Mouse (Mus musculus): ENCODE measurements around the gene Ccdc150. TPM values are rescaled to one million over a fixed set of nuclear protein-coding genes. Genes with fewer than 3 reads are reported as not detected.

Gene Ccdc150
- polyA plus RNA-seq (2012; rRNA removed), result 0.10 and 0.15 TPM in 2 replicates

- peak; percentile 97 to 99 for DNase-seq (ENCODE audit: extremely low spot score in 1 of 2, low spot score in 1 of 2)
Measured at GRCm38 (mm10) chr1:54250158-54250866, at the start of gene Ccdc150. Gene Ccdc150, plus strand, starts transcription at chr1:54250683.

DNA sequence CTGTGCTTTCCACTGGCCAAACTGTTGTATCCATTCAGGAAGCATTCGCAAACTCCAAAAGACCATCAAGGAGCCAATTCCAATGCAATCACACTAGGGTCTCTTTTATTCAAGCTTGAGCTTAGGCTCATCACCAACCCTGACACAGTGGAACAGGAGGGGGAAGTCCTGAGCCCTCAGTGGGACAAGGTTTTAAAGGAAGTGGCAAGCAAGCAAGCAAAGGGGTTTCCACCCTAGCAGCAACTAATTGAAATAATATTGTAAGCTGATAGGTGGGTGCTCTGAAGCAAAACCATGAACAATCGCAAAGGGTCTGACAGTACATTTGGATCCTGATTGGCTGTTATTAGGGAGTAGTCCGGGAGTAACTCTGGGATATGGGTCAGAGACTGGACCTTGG lies 30.2 kb upstream of the Ccdc150 start:
- DNase-seq (ENCODE audit: extremely low spot score in 1 of 2, low spot score in 1 of 2), result no peak

DNA sequence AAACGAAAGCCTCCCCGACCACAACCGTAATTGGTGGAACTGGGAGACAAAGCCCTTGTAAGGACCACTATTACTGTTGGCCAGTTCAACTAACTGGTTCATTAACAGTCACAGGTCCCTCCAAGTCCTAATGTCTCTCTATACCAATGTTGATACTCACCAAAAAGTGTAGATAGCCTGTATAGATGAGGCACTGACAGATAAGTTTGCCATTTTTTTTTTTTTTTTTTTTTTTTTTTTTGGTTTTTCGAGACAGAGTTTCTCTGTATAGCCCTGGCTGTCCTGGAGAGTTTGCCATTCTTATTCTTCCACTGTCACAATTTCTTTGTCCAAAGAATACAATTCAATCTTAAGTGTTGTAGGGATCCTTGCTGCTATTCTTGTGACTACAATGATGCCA lies 7.8 kb upstream of the Ccdc150 start:
- DNase-seq (ENCODE audit: extremely low spot score in 1 of 2, low spot score in 1 of 2), result no peak

DNA sequence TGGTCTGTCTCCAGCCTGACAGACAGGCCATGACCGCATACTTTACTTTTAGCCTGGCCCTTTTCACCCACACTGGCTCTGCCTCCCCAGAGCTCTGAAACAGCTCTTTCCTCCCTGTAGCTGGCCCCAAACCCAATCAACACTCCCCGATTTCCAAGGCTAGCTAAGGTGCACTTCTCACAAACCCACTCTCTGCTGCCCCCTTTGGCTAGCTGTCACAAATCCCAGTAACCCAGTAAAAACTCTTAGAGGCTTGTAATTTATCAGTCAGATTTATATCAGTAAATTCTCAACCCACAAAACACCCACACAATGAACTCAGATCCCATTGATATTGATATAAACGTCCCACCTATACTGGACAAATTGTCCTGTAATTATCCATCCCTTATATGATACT lies 25.1 kb downstream of the Ccdc150 start:
- DNase-seq (ENCODE audit: extremely low spot score in 1 of 2, low spot score in 1 of 2), result no peak

GRCm38 (mm10) chr1:54279628-54280027 lies 29.1 kb downstream of the Ccdc150 start:
- DNase-seq (ENCODE audit: extremely low spot score in 1 of 2, low spot score in 1 of 2), result no peak

GRCm38 (mm10) chr1:54280651-54281050 lies 30.2 kb downstream of the Ccdc150 start:
- DNase-seq (ENCODE audit: extremely low spot score in 1 of 2, low spot score in 1 of 2), result no peak

DNA sequence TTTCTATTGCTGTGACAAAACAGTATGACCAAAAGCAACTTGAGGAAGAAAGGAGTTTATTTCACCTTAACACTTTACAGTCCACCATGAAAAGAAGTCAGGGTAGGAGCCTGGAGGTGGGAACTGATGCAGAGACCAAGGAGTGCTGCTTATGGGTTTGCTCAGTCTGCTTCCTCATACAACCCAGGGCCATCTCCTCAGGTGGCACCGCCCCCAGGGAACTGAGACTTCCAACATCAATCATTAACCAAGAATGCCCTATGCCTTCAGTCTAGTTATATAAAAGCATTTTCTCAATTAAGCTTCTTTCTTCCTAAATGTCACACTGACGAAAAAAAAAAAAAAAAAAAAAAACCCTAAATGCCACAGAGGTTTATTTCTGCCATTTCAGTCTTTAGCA lies 55.9 kb downstream of the Ccdc150 start:
- DNase-seq (ENCODE audit: extremely low spot score in 1 of 2, low spot score in 1 of 2), result no peak

GRCm38 (mm10) chr1:54326647-54327046 lies 76.2 kb downstream of the Ccdc150 start:
- DNase-seq (ENCODE audit: extremely low spot score in 1 of 2, low spot score in 1 of 2), result no peak

DNA sequence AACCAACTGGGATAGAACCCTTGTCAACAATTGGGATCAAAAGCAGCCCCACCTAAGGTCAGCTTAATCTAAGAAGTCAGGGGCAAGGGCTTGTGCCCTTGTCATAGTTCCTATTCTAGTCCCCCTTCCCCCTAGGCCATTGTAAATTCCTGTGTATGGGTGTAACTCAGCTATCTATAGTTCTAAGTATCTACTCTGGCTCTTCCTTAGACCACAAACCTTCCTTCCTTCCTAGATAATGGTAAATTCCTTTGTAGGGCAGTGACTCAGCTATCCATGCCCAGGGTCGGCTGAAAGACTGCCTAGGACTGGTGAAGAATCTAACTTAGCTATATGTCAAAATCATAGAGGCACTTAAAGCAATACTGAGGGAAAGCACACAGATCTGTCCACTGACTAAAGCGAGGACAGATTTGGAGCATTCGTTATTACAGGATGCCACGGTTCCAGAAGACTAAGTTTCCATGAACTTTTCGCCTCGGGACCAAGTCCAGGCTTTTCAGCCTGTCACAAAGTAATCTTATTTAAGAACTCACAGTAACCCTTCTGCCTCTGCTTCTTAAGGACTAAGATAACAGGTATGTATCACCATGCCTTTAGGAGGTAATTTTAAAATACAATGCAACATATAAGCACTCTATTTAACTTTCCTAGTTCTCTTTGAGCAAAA lies 77.5 kb downstream of the Ccdc150 start:
- no peak for DNase-seq (ENCODE audit: extremely low spot score in 1 of 2, low spot score in 1 of 2)

- DNase-seq (ENCODE audit: extremely low spot score in 1 of 2, low spot score in 1 of 2), result peak; percentile 2 to 79
Measured at GRCm38 (mm10) chr1:54332988-54333387, 82.5 kb downstream of the Ccdc150 start.

DNA sequence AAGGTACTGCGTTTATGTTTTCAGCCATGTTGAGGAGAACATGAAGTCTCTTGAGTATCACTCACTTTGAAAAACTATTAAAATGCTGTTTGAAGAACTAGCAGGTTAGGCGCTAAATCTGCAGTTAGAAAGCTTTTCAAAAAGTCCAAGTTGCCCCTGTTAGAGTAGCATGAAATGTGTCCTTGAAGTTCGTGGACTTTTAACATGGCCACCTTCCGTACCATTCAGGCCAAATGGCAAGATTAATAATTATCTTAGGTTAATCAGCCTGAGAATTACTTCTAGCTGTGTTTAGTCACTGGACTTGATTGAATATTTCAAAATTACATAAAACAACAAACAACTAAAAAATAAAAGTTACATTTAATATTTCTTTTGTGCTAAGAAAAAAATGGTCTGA lies 104.3 kb downstream of the Ccdc150 start:
- no peak for DNase-seq (ENCODE audit: extremely low spot score in 1 of 2, low spot score in 1 of 2)

DNA sequence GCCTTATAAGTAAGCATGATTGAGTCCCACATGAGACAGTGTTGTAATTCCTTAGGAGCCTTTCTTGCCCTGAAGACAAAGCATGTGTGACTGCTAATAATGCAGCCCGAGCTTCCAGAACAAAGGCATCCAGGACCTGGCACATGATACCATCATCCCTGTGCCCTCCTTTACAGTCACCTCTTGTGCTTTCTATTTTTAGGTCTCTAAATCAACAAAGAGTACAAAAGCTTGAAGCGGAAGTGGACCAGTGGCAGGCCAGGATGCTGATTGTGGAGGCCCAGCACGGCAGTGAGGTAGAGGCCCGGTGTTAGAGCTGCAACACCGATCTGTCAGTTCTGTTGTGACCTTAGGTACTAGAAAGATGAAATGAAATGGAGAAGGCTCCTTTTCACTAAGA lies 105.0 kb downstream of the Ccdc150 start:
- DNase-seq (ENCODE audit: extremely low spot score in 1 of 2, low spot score in 1 of 2), result no peak

GRCm38 (mm10) chr1:54356566-54356965 lies 106.1 kb downstream of the Ccdc150 start:
- DNase-seq (ENCODE audit: extremely low spot score in 1 of 2, low spot score in 1 of 2), result no peak

DNA sequence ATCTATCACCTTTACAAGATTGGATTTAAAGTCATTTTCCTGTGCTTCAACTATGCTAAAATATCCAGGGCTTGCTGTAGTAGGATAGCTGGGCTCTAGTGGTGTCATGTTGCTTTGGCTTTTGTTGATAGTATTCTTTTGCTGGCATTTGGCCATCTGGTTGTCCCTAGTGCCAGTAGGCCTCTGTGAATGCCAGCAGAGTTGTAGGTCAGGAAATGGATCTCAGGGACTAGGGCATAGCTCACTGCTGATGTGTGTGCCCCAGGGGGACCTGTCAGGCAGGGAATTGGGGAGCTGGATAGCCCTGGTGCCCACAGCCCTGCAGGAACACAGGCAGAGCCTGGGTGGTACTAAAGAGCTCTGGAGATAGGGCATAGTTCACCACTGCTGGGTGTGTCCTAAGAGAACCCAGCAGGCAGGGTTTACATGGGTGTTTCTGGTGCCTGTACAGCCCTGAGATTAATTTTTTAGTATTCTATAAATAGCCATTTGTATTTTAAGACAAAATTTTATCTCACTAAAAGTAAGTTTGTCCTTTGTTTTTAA lies 127.1 kb downstream of the Ccdc150 start:
- DNase-seq (ENCODE audit: extremely low spot score in 1 of 2, low spot score in 1 of 2), result no peak

DNA sequence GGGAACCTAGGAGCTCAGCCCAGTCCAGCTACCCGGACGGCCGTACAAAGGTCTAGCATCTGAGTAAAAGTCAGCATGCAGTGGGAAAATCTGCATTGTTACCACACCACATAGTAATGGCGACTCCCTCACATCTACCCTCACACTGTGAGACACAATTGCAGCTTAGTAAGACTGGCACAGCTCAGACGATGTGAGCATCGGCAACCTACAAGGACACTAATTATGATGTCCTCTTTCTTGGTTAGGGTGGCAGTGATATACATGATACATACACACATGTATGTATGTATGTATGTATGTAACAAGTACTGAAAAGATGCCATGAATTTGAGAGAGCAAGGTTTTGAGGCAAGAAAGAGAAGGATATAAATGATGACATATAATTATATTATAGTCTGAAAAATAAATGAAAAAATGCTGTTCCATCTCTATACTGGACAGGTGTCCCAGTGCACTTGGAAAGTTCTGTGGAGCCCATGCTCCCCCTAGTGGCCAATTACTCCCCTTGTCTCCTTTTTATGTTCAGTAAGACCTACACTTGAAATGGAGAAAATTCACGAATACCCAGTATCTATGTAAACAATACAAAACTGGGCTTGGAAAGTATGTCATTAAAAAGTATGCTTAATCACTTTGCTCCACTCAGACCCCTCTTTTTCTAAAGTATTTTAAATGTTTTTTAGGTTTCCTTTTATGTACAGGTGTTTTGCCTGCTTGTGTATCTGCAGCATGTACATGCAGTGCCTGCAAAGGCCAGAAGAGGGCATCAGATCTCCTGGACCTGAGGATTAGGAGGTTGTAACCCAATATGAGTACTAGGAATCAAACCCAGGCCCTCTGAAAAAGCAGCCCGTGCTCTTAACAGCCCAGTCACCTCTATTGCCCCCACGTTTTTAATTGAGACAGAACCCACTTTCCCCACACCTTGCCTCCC lies 130.8 kb downstream of the Ccdc150 start:
- DNase-seq (ENCODE audit: extremely low spot score in 1 of 2, low spot score in 1 of 2), result peak in 1 of 2 experiments; percentile 81

DNA sequence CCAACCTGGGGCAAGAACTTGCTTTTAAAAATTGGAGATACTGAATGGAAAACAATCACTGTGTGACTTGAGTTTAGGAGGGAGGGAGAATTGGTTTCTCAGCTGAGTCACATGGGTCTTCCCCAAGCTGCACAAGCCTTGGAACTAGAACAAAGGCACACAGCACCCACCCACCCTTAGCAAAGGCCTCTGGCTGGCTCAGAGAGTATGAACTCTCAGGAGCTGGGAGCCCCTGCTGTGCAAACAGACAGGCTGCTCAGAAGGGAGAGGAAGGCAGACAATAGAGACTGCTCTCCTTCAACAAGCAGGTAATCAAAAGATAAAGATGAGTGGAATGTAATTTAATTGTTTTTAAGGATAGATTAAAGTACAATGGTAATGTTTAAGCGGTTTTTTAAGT lies 133.7 kb downstream of the Ccdc150 start:
- DNase-seq (ENCODE audit: extremely low spot score in 1 of 2, low spot score in 1 of 2), result no peak

- DNase-seq (ENCODE audit: extremely low spot score in 1 of 2, low spot score in 1 of 2), result no peak
Measured at GRCm38 (mm10) chr1:54402736-54403135, 152.3 kb downstream of the Ccdc150 start.
